9 mouse cellular contexts compared by ENCODE assay signal in the genomic region with DNA sequence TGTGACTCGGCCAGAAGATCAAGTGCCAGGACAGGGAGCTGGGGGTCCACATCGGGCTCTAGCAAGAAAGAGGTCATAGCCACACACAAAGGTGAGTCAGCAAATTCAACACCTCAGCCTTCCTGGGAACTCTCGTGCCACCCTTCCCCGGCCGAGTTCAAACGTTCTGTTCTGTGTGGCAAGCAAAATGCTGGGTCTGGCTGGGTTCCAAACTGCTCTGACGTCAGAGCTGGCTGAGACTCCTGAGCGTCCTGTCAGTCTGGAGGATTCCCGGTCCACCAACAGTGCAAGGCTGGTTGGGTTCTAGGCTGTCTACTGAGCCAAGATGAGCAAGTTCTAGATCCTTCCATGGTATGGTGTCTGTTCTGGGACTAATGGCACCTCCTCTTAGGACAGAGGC. TPM values are rescaled to one million over a fixed set of nuclear protein-coding genes. Genes with fewer than 3 reads are reported as not detected.
DNase-seq lines count a peak whose midpoint lies in the region; ATAC-seq and TF ChIP-seq lines count a peak whose summit lies in the region.
"Had no signal": no experiment of that assay in that cellular context is flagged by ENCODE, and none has a peak within 500 bp of the region (broad histone marks: within the 10 kb centered on the region; RNA-seq: fewer than 3 reads in every experiment).

No protein-coding gene starts in this region.

- H3K9ac ChIP-seq in intestine, embryonic 14.5 days (ENCODE audit: low read length), result no peak overlapping the region
- H3K9ac ChIP-seq in intestine, postnatal 0 days (ENCODE audit: low read depth, low read length), result no peak overlapping the region
- H3K9ac ChIP-seq: neural tube, embryonic 13.5 days had no signal

- no peak overlapping the region for H3K4me2 ChIP-seq in intestine, embryonic 14.5 days (ENCODE audit: low read length)
- no peak overlapping the region for H3K4me2 ChIP-seq in intestine, postnatal 0 days (replicated peaks; ENCODE audit: low read depth)
- H3K4me2 ChIP-seq: neural tube, embryonic 13.5 days had no signal

- H3K4me1 ChIP-seq in intestine, embryonic 14.5 days (replicated peaks; ENCODE audit: control insufficient read depth, insufficient read depth, low read length), result peaks cover 5% of the 10 kb centered on the region; the same call in 1 of the 2 replicates
- no peaks in the 10 kb centered on the region for H3K4me1 ChIP-seq in intestine, postnatal 0 days (replicated peaks; ENCODE audit: control insufficient read depth, insufficient read depth, low read length)
- peaks cover 4% of the 10 kb centered on the region; the same call in 1 of the 2 replicates for H3K4me1 ChIP-seq in cerebellum, adult 2 months (ENCODE audit: control insufficient read depth, insufficient read depth, low read length)

- ATAC-seq in intestine, embryonic 14.5 days (replicated peaks; ENCODE audit: low FRiP score, low TSS enrichment, low read depth), result no peak
- no peak for ATAC-seq in intestine, postnatal 0 days

- no peak for TF ChIP-seq CTCF in intestine, postnatal 0 days (IDR thresholded peaks at IDR 0.05; ENCODE audit: low read depth)
- no peak for TF ChIP-seq CTCF in cerebellum, adult 2 months (IDR thresholded peaks at IDR 0.05; ENCODE audit: borderline replicate concordance, insufficient read depth, low read depth, low read length)

- no peaks in the 10 kb centered on the region for H3K9me3 ChIP-seq in intestine, embryonic 14.5 days (ENCODE audit: control insufficient read depth, low read length)
- no peaks in the 10 kb centered on the region for H3K9me3 ChIP-seq in intestine, postnatal 0 days (ENCODE audit: control insufficient read depth)
- H3K9me3 ChIP-seq: neural tube, embryonic 13.5 days had no signal

- DNase-seq in intestine, embryonic 14.5 days (ENCODE audit: low spot score), result peak; percentile 61
- DNase-seq in adipocyte (ENCODE audit: low spot score), result peak; percentile 52
- peak; percentile 68 to 70 for DNase-seq in cerebellum, adult 2 months
- peak; percentile 86 for DNase-seq in kidney, postnatal 10 days
- peak; percentile 67 to 70 for DNase-seq in urinary bladder, adult 18-20 months (ENCODE audit: low spot score in 2 of 2)
- DNase-seq in embryo, embryonic 10.5 days (ENCODE audit: low spot score), result no peak
- DNase-seq in embryo, embryonic 9.5 days (ENCODE audit: extremely low spot score), result no peak

- H3K36me3 ChIP-seq in intestine, embryonic 14.5 days (ENCODE audit: control insufficient read depth, insufficient read depth, low read length), result peaks cover 80% of the 10 kb centered on the region
- H3K36me3 ChIP-seq in intestine, postnatal 0 days (ENCODE audit: control insufficient read depth, insufficient read depth), result peaks cover 25% of the 10 kb centered on the region

- 71% methylated on average over 9 of the region's 9 CpGs for WGBS in intestine, embryonic 14.5 days
- 68% methylated on average over 9 of the region's 9 CpGs for whole genome bisulfite sequencing in intestine, postnatal 0 days
- 13% methylated on average over 9 of the region's 9 CpGs for WGBS in cerebellum, adult 2 months

- H3K27ac ChIP-seq in intestine, embryonic 14.5 days (ENCODE audit: low read depth), result no peak overlapping the region
- H3K27ac ChIP-seq in intestine, postnatal 0 days (ENCODE audit: low read depth, low read length), result no peak overlapping the region
- H3K27ac ChIP-seq in cerebellum, adult 2 months (ENCODE audit: insufficient read depth, low read length), result no peak overlapping the region
- H3K27ac ChIP-seq: neural tube, embryonic 13.5 days had no signal

- no peak for TF ChIP-seq POLR2A in cerebellum, adult 2 months (IDR thresholded peaks at IDR 0.05; ENCODE audit: borderline replicate concordance, insufficient read depth, low read length)

- H3K4me3 ChIP-seq in intestine, embryonic 14.5 days (ENCODE audit: low read depth, low read length), result no peak overlapping the region
- H3K4me3 ChIP-seq in intestine, postnatal 0 days (ENCODE audit: low read depth, low read length), result no peak overlapping the region
- H3K4me3 ChIP-seq in cerebellum, adult 2 months (replicated peaks; ENCODE audit: insufficient read depth, low read depth, low read length), result no peak overlapping the region
- H3K4me3 ChIP-seq: neural tube, embryonic 13.5 days had no signal

- no peaks in the 10 kb centered on the region for H3K27me3 ChIP-seq in intestine, embryonic 14.5 days (replicated peaks; ENCODE audit: control insufficient read depth, insufficient read depth, low read length)
- no peaks in the 10 kb centered on the region for H3K27me3 ChIP-seq in intestine, postnatal 0 days (replicated peaks; ENCODE audit: control insufficient read depth, insufficient read depth, low read length)
- no peaks in the 10 kb centered on the region for H3K27me3 ChIP-seq in cerebellum, adult 2 months (ENCODE audit: control insufficient read depth, insufficient read depth, low read length)
- H3K27me3 ChIP-seq: neural tube, embryonic 13.5 days had no signal

RNA-seq across cellular contexts. Expression of a gene that starts 9.5 kb away (rescaled TPM):
- 10.0 and 14.7 TPM in 2 replicates for polyA plus RNA-seq in intestine, embryonic 14.5 days (2014; fragmentation: Nextera tagmentation; extraction: Ambion mirVana)
- 6.7 and 6.9 TPM in 2 replicates for polyA plus RNA-seq in intestine, postnatal 0 days (2015; fragmentation: Nextera tagmentation; extraction: Ambion mirVana)
- 16.5 and 17.5 TPM in 2 replicates for polyA plus RNA-seq in cerebellum, adult 2 months (2012; rRNA removed)

Comparison
In these comparisons a context has a peak if more than half of its experiments do, and no peak if none do; other contexts are left out.
1. DNase-seq: peak in intestine, embryonic 14.5 days (single experiment), adipocyte (single experiment), cerebellum, adult 2 months (2 of 2), kidney, postnatal 10 days (single experiment) and urinary bladder, adult 18-20 months (2 of 2); none in embryo, embryonic 10.5 days (single experiment) and embryo, embryonic 9.5 days (single experiment).